Mouse (Mus musculus): ENCODE measurements at regions not wholly inside any gene's neighbourhood (a gene's known extent, or its start where the extent isn't known, plus 50 kb on each side); places are given as distances from the start of the nearest gene placed in this dataset.
A peak's percentile ranks its signal among the peaks of the same experiment; 100 is the strongest.

DNA sequence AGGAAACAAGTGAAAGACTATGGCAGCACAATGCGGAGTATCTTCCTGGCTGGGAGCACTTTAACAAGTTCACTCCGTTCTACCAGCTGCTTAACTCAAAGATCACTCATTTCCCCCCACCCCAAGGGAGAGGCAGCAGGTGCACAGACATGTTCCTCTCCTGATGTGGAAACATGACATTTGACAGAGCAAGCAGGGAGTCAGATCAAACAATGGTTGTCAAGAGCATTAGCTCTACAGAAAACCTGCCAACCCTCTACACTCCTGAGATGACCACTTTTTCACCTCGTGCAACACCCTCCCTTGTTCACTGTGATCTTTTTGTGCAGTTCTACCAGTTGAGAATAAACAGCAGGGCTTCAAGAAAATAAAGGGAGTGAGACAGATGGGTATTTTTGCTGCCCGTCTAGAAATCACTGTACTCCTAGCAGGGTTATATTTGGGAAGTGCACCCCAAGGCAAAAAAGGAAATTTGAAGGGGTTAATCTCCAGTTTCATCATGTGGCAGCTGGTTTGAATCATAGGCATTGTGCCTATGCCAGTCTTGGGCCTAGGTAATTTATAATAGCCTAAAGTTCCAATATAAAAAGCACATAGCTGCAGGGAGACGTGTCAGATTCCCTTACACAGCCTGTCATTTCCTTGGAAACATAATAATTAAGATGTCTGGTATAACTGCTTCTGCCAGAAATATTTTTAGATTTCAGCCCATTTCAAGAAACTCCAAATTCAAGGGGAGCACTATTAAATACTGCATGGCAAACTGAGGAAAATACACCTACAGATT is 210.5 kb upstream of the Epha6 start:
- peak; percentile 10 to 20 for DNase-seq (ENCODE audit: low spot score in 2 of 2)

DNA sequence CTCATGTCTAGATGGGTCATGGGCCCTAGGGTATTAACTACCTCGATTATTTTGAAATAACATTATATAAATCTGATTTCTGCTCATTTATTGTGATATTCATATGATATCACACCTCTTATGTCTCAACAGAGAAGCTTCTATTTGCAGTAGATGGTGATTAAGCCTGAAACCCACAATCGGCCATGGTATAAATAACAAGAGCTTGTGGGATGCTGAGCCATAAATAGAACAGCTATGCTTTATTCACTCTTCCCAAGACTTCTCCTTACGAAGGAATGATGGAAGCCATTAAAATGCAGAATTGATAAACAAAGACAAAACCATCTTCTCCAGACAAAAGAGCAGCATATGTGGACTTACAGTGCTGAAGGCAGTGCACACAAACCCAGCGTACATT is 195.4 kb upstream of the Epha6 start:
- no peak for DNase-seq (ENCODE audit: low spot score in 2 of 2)
